Mouse (Mus musculus): ENCODE results near the gene Tmsb4x. TPM values are rescaled to one million over a fixed set of nuclear protein-coding genes. Genes with fewer than 3 reads are reported as not detected.
A peak's percentile ranks its signal among the peaks of the same experiment; 100 is the strongest.

Gene Tmsb4x
- total RNA-seq, 1 experiment from 2014 or later = 525 TPM

GRCm38 (mm10) chrX:167182411-167182810 is 26.7 kb downstream of the Tmsb4x start:
- DNase-seq = no peak

- no peak for DNase-seq
Observed at GRCm38 (mm10) chrX:167179961-167180642, 29.0 kb downstream of the Tmsb4x start.

GRCm38 (mm10) chrX:167179549-167179948 is 29.6 kb downstream of the Tmsb4x start:
- no peak for DNase-seq

- no peak for DNase-seq
Observed at GRCm38 (mm10) chrX:167175319-167175718, 33.8 kb downstream of the Tmsb4x start.

- DNase-seq = no peak
Observed at GRCm38 (mm10) chrX:167174311-167174710, 34.8 kb downstream of the Tmsb4x start.

GRCm38 (mm10) chrX:167172256-167172655 is 36.9 kb downstream of the Tmsb4x start:
- peak; percentile 15 for DNase-seq

GRCm38 (mm10) chrX:167171281-167171680 is 37.8 kb downstream of the Tmsb4x start:
- DNase-seq = no peak

GRCm38 (mm10) chrX:167167282-167167681 is 41.8 kb downstream of the Tmsb4x start:
- DNase-seq = peak; percentile 21

GRCm38 (mm10) chrX:167166051-167166450 is 43.1 kb downstream of the Tmsb4x start:
- no peak for DNase-seq

- no peak for DNase-seq
Observed at GRCm38 (mm10) chrX:167157691-167158090, 51.4 kb downstream of the Tmsb4x start.

Other genes with a start within 250 kb of the Tmsb4x start
- gene Tlr8, start 55.0 kb upstream of the Tmsb4x start, total RNA-seq (2021) = 0.78 and 1.2 TPM in 2 replicates
- gene Tlr7, start 121.2 kb upstream of the Tmsb4x start, total RNA-seq (2021) = 1.4 and 2.6 TPM in 2 replicates
- gene Prps2, start 173.4 kb upstream of the Tmsb4x start, total RNA-seq (2021) = 21.9 and 22.8 TPM in 2 replicates

All from adrenal gland, postnatal 14 days (tissue).